Mouse (Mus musculus): ENCODE measurements around the gene Gcfc2.

Gcfc2 gene

DNA sequence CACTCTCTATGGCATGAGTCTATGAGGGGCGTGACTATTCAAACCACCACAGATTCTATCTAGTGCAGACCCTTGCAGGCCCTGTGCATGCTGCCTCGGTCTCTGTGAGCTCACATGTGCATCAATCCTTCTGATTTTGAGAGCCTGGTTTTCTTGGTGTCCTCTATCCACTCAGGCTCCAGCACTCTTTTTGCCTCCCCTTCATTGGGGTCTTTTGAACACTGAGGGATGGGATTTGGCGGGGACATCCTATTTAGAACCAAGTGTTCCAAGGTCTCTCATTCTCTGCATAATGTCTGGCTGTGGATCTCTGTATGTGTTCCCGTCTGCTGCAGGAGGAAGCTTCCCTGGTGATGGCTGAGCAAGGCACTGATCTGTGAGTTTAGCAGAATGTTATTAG is 55.8 kb downstream of the Gcfc2 start:
- no peak for DNase-seq (ENCODE audit: low spot score)

DNA sequence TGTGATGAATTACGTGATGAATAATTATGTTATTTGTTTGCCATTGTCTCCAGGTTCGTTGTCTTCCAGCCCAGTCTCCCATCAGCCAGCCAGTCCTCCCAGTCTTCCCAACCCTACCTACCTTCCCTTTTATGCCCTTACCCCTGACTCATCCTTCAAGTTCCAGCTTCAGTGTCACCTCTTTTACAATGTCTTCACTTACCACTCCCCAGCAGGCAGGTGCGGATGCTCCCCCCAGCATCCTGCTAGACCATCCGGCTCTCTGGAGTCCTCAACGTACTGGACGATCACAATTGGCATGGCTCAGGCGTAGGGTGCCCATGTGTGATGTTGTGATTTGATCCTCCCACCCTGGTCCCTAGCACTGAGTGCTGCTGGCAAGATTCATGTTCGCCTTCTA is 62.7 kb downstream of the Gcfc2 start:
- DNase-seq (ENCODE audit: low spot score): no peak

DNA sequence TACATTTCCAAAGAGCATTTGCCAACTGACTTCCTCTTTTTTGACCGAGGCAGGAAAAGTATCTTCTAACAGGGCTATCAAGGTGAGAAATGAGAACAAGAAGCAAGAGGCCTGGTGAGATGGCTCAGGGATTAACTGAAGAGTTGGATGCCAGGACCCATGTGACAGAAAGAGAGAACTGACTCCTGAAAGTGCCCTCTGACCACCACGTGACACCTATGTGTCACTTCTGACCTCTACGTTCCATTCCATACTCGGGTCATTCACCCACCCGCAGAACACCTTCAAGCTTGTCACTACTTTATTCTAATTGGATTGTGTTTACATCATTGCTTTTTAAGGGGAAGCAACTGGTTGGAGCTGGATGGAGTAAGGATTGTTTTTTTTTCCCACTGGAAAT is 63.1 kb downstream of the Gcfc2 start:
- DNase-seq (ENCODE audit: low spot score): no peak

DNA sequence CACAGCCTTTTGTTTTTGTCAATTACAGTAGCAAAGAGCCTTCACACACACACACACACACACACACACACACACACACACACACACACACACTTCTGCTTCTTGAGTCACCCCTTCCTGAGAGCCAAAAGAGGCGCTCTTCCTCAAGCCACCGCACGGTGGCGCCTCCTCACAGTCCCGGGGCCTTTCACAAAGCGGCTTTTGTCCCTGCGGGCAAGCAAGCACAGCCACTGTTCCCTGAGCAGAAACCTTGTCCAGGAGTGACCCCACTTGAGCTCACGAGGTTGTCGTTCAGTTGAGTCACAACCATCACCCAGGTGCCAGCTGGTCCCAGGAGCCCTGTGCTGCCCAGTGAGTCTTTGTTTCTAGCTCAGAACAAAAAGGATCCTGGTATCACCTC is 63.5 kb downstream of the Gcfc2 start:
- DNase-seq (ENCODE audit: low spot score): peak; percentile 84

DNA sequence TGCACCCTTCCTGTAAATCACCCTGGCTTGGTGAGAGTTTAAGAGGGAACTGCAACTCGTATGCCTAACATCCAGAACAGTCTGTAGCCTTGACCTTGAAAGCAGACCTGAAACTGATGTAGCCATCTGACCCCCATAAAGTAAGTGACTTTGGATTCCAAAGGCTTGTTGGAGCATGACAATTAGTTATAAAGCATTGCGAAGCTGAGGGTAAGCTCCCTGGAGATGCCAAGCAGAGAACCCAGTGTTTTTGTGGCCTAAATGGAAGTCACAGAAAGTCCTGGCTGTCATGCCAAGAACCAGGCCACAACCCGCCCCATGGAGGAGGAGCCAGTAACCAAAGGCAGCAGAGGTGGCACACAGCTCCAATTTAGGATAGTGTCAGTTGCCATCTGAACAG is 64.1 kb downstream of the Gcfc2 start:
- DNase-seq (ENCODE audit: low spot score): no peak

DNA sequence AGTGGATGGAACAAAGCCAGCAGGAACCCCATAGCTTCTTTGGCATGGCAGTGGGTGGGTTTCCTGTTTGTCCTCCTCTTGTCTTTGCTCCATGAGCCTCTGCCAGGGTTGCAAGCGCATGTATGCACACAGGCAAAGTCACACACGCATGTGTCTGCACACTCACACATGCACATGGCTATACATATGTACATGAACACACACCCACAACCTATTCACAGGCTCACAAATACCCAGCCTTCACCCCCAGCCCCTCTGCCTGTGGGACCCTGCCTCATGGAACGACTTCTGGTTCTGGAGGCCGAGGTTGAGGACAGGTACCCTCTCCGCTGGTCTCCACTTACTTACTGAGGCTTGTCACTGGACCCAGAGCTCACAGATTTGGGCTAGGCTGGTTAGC is 64.9 kb downstream of the Gcfc2 start:
- DNase-seq (ENCODE audit: low spot score): no peak

DNA sequence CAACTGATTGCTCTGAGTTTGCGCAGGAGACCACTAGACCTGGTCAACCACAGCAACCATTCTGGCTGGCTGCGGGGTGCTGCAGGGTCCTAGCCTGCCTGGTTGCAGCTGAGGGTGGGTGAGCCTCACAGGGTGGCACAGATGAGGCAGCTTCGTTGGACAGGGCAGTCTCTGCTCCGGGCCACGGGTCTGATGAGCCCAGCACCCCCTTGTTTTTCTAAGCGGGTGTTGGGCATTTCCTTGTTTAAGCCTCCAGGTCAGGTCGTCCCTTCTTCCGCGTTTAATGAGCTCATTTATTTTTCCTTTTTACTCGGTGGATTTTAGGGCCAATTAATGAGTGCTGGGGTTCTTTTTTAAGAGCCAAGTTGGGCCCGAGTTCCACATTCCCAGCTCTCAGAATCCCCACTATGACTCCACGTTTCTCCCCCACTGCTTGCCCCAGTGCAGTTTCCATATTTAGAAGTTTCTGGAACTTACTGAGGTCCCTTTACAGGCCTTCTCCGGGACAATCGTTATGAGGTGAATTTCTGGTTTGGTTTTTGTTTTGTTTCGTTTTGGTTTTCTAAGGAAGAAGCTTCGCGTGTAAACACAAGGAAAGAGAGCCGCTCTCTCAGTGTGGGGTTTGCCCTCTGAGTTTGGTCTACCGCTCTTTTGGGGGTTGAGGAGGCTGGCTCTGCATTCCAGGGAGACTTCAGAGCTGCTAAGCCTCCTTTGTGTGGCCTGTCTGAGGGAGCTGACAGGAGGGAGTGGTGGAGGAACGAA is 66.8 kb downstream of the Gcfc2 start:
- DNase-seq (ENCODE audit: low spot score): no peak
